Mouse (Mus musculus) liver, embryonic 14.5 days (tissue): ENCODE measurements around the gene Mgll.

Source experiments
- CTCF ChIP-seq: IDR thresholded peaks from 2 replicates; pipeline ENCODE4 v1.5.1; 2016; ENCODE audit warnings: antibody characterized with exemption, low read depth, control low read depth
- EP300 ChIP-seq: IDR thresholded peaks from 2 replicates; pipeline ENCODE4 v1.6.1; 2016; ENCODE audit warnings: antibody characterized with exemption, low read depth

DNA sequence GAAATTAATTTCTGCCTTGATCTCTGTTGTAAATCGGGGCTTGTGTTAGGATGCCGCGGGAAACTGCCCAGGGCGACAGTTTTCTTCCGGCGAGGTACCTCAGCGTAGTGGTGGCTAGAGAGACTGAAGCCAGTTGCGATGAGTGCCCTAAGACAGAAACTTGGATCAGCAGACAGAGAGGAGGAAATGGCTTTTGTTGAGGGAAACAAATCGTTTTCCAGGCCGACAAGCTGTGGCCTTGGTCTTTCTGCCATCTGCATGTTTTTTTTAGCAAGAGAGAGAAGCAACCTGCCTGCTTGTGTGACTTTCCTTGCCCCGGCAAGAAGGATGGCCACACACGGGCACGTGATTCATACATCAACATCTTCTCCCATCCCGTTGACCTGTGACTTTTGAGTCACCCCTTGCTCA lies 70.4 kb downstream of the Mgll start:
- TF ChIP-seq CTCF: no peak
- TF ChIP-seq EP300: no peak
